Mouse (Mus musculus) liver, postnatal 0 days (tissue): Measurements from ENCODE around the gene Tsku.

ENCODE experiments used
- CTCF ChIP-seq: sonication (generic); IDR thresholded peaks from 2 replicates; pipeline ENCODE4 v1.5.1; 2016; ENCODE audit warnings: antibody characterized with exemption, low read depth
- EP300 ChIP-seq: IDR thresholded peaks from 2 replicates; pipeline ENCODE4 v1.6.1; 2016; ENCODE audit warnings: antibody characterized with exemption, low read depth, mild to moderate bottlenecking

DNA sequence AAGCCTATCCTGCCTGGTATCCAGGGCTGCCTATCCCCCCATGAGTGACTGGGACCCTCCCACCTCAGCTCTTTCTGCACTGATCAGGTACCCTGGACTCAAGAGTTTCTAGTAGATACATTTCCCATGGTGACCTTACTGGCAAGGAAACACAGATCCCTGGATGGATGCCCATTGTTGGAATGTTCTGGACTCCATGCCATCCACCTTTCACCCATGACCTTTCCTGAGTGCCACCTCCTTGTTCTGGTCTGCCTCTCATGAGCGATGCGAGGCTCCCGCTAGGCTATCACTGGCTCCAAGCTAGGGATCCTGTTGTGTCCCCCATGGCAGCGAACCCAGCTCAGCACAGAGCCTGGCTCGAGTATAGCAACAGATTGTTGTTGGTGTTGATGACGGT, 11.3 kb downstream of the Tsku start:
- TF ChIP-seq CTCF (no peak), EP300 (no peak)
